Mouse (Mus musculus) brown adipose tissue, adult 24 weeks (tissue): ENCODE data around the gene Eif3g. TPM values are rescaled to one million over a fixed set of nuclear protein-coding genes. Genes with fewer than 3 reads are reported as not detected.

Experiments used
- polyA plus RNA-seq: library from polyadenylated mRNA; stranded (reverse); fragments of >200 nt; gene quantifications from 2 replicates; pipeline ENCODE4 v1.2.4, GENCODE M21; 2012; ENCODE audit not compliant: missing spikeins, insufficient read depth, insufficient read length

The Eif3g gene
- polyA plus RNA-seq, 1 experiment = 61.4 TPM

Other genes with a start within 250 kb of the Eif3g start
- gene Pin1, start 246.5 kb downstream of the Eif3g start, polyA plus RNA-seq = 13.9 and 17.2 TPM in 2 replicates
- 0.63 TPM in 1 of 2 replicates, not detected in the other for gene Olfm2, start 152.3 kb downstream of the Eif3g start, polyA plus RNA-seq
- gene Col5a3, start 83.6 kb downstream of the Eif3g start, polyA plus RNA-seq = 16.9 and 23.5 TPM in 2 replicates
- gene Rdh8, start 80.1 kb downstream of the Eif3g start, polyA plus RNA-seq = not detected in 2 replicates
- gene A230050P20Rik, start 30.0 kb downstream of the Eif3g start, polyA plus RNA-seq = 2.1 and 5.8 TPM in 2 replicates
- gene Angptl6, start 18.9 kb downstream of the Eif3g start, polyA plus RNA-seq = 3.1 and 5.0 TPM in 2 replicates
- 6.6 and 7.9 TPM in 2 replicates for gene Ppan, start 10.4 kb downstream of the Eif3g start, polyA plus RNA-seq
- gene Dnmt1, start 61.3 kb upstream of the Eif3g start, polyA plus RNA-seq = 3.5 and 7.7 TPM in 2 replicates
- 1.3 and 2.6 TPM in 2 replicates for gene S1pr2, start 78.2 kb upstream of the Eif3g start, polyA plus RNA-seq
- 140 and 185 TPM in 2 replicates for gene Mrpl4, start 104.1 kb upstream of the Eif3g start, polyA plus RNA-seq
- 2.3 and 3.1 TPM in 2 replicates for gene Icam1, start 117.4 kb upstream of the Eif3g start, polyA plus RNA-seq
- gene Icam4, start 130.8 kb upstream of the Eif3g start, polyA plus RNA-seq = not detected in 2 replicates
- gene Icam5, start 133.4 kb upstream of the Eif3g start, polyA plus RNA-seq = not detected in 2 replicates
- not detected in 2 replicates for gene Zglp1, start 168.5 kb upstream of the Eif3g start, polyA plus RNA-seq
- gene Gm49373, start 174.5 kb upstream of the Eif3g start, polyA plus RNA-seq = 0.79 TPM in 1 of 2 replicates, not detected in the other
- 52.7 and 55.1 TPM in 2 replicates for gene Fdx1l, start 175.0 kb upstream of the Eif3g start, polyA plus RNA-seq
- not detected in 2 replicates for gene Gm38431, start 193.4 kb upstream of the Eif3g start, polyA plus RNA-seq
- gene Raver1, start 193.4 kb upstream of the Eif3g start, polyA plus RNA-seq = 15.5 and 16.4 TPM in 2 replicates
- gene Tyk2, start 232.6 kb upstream of the Eif3g start, polyA plus RNA-seq = 3.8 and 4.1 TPM in 2 replicates